Mouse (Mus musculus): ENCODE measurements around the gene Gm20696. TPM values are rescaled to one million over a fixed set of nuclear protein-coding genes. Genes with fewer than 3 reads are reported as not detected.
A peak's percentile ranks its signal among the peaks of the same experiment; 100 is the strongest.

Gene Gm20696
- polyA plus RNA-seq, 1 experiment = 1.7 TPM

- no peak for DNase-seq (ENCODE audit: low read depth in 1 of 2, low spot score in 2 of 2)
- H3K4me3 ChIP-seq (ENCODE audit: extremely low read depth, insufficient read depth, insufficient read length) = no peak overlapping the region
- H3K36me3 ChIP-seq (ENCODE audit: control insufficient read depth, insufficient read depth, low read length) = no peaks in the 10 kb centered on the region
- peaks cover 23% of the 10 kb centered on the region; the same call in 1 of the 2 replicates for H3K4me1 ChIP-seq (ENCODE audit: control insufficient read depth, insufficient read depth, insufficient read length)
- 88% methylated on average over 7 of the region's 7 CpGs for WGBS
- H3K27ac ChIP-seq (ENCODE audit: insufficient read depth, low read length) = no peak overlapping the region
- no peak for TF ChIP-seq POLR2A (IDR thresholded peaks at IDR 0.05; ENCODE audit: low read depth, low read length)
- TF ChIP-seq CTCF (IDR thresholded peaks at IDR 0.05; ENCODE audit: extremely low read depth, insufficient read depth, insufficient read length, insufficient replicate concordance) = no peak
- H3K27me3 ChIP-seq (ENCODE audit: control insufficient read depth, insufficient read depth, low read length) = no peaks in the 10 kb centered on the region
Measured at GRCm38 (mm10) chr6:99276297-99276653, 390.3 kb downstream of the Gm20696 start.

GRCm38 (mm10) chr6:99275381-99276296 is 391.0 kb downstream of the Gm20696 start:
- 30% methylated on average over 21 of the region's 21 CpGs for WGBS
- no peak overlapping the region; the same call in 1 of the 2 replicates for H3K4me3 ChIP-seq (ENCODE audit: extremely low read depth, insufficient read depth, insufficient read length)
- peak overlapping the region; percentile 18; the same call in 1 of the 2 replicates for H3K27ac ChIP-seq (ENCODE audit: insufficient read depth, low read length)
- DNase-seq (ENCODE audit: low read depth in 1 of 2, low spot score in 2 of 2) = no peak
- H3K36me3 ChIP-seq (ENCODE audit: control insufficient read depth, insufficient read depth, low read length) = no peaks in the 10 kb centered on the region
- TF ChIP-seq POLR2A (IDR thresholded peaks at IDR 0.05; ENCODE audit: low read depth, low read length) (no peak), CTCF (IDR thresholded peaks at IDR 0.05; ENCODE audit: extremely low read depth, insufficient read depth, insufficient read length, insufficient replicate concordance) (no peak)
- H3K27me3 ChIP-seq (ENCODE audit: control insufficient read depth, insufficient read depth, low read length) = no peaks in the 10 kb centered on the region
- H3K4me1 ChIP-seq (ENCODE audit: control insufficient read depth, insufficient read depth, insufficient read length) = peaks cover 23% of the 10 kb centered on the region; the same call in 1 of the 2 replicates

GRCm38 (mm10) chr6:99274667-99275066 is 391.9 kb downstream of the Gm20696 start:
- peaks cover 23% of the 10 kb centered on the region; the same call in 1 of the 2 replicates for H3K4me1 ChIP-seq (ENCODE audit: control insufficient read depth, insufficient read depth, insufficient read length)
- no peaks in the 10 kb centered on the region for H3K36me3 ChIP-seq (ENCODE audit: control insufficient read depth, insufficient read depth, low read length)
- H3K27me3 ChIP-seq (ENCODE audit: control insufficient read depth, insufficient read depth, low read length) = no peaks in the 10 kb centered on the region
- H3K4me3 ChIP-seq (ENCODE audit: extremely low read depth, insufficient read depth, insufficient read length) = no peak overlapping the region
- WGBS = 63% methylated on average over 5 of the region's 5 CpGs
- no peak for DNase-seq (ENCODE audit: low read depth in 1 of 2, low spot score in 2 of 2)
- TF ChIP-seq POLR2A (IDR thresholded peaks at IDR 0.05; ENCODE audit: low read depth, low read length) (no peak), CTCF (IDR thresholded peaks at IDR 0.05; ENCODE audit: extremely low read depth, insufficient read depth, insufficient read length, insufficient replicate concordance) (no peak)
- H3K27ac ChIP-seq (ENCODE audit: insufficient read depth, low read length) = no peak overlapping the region

GRCm38 (mm10) chr6:99274222-99274621 is 392.4 kb downstream of the Gm20696 start:
- Histone ChIP-seq H3K36me3 (ENCODE audit: control insufficient read depth, insufficient read depth, low read length) (no peaks in the 10 kb centered on the region), H3K27ac (ENCODE audit: insufficient read depth, low read length) (peak overlapping the region; percentile 7), H3K4me1 (ENCODE audit: control insufficient read depth, insufficient read depth, insufficient read length) (peaks cover 23% of the 10 kb centered on the region; the same call in 1 of the 2 replicates), H3K4me3 (ENCODE audit: extremely low read depth, insufficient read depth, insufficient read length) (no peak overlapping the region), H3K27me3 (ENCODE audit: control insufficient read depth, insufficient read depth, low read length) (no peaks in the 10 kb centered on the region)
- TF ChIP-seq CTCF (IDR thresholded peaks at IDR 0.05; ENCODE audit: extremely low read depth, insufficient read depth, insufficient read length, insufficient replicate concordance) = no peak
- TF ChIP-seq POLR2A (IDR thresholded peaks at IDR 0.05; ENCODE audit: low read depth, low read length) = no peak
- 52% methylated on average over 6 of the region's 6 CpGs for WGBS
- no peak for DNase-seq (ENCODE audit: low read depth in 1 of 2, low spot score in 2 of 2)

GRCm38 (mm10) chr6:99273177-99273576 is 393.4 kb downstream of the Gm20696 start:
- H3K27me3 ChIP-seq (ENCODE audit: control insufficient read depth, insufficient read depth, low read length) = no peaks in the 10 kb centered on the region
- WGBS = 92% methylated on average over 5 of the region's 5 CpGs
- no peak overlapping the region for H3K4me3 ChIP-seq (ENCODE audit: extremely low read depth, insufficient read depth, insufficient read length)
- H3K27ac ChIP-seq (ENCODE audit: insufficient read depth, low read length) = no peak overlapping the region
- no peak for DNase-seq (ENCODE audit: low read depth in 1 of 2, low spot score in 2 of 2)
- no peaks in the 10 kb centered on the region for H3K36me3 ChIP-seq (ENCODE audit: control insufficient read depth, insufficient read depth, low read length)
- TF ChIP-seq CTCF (IDR thresholded peaks at IDR 0.05; ENCODE audit: extremely low read depth, insufficient read depth, insufficient read length, insufficient replicate concordance) = no peak
- TF ChIP-seq POLR2A (IDR thresholded peaks at IDR 0.05; ENCODE audit: low read depth, low read length) = no peak
- peaks cover 23% of the 10 kb centered on the region; the same call in 1 of the 2 replicates for H3K4me1 ChIP-seq (ENCODE audit: control insufficient read depth, insufficient read depth, insufficient read length)

- no peaks in the 10 kb centered on the region for H3K27me3 ChIP-seq (ENCODE audit: control insufficient read depth, insufficient read depth, low read length)
- no peak for TF ChIP-seq POLR2A (IDR thresholded peaks at IDR 0.05; ENCODE audit: low read depth, low read length)
- no peak for TF ChIP-seq CTCF (IDR thresholded peaks at IDR 0.05; ENCODE audit: extremely low read depth, insufficient read depth, insufficient read length, insufficient replicate concordance)
- H3K4me1 ChIP-seq (ENCODE audit: control insufficient read depth, insufficient read depth, insufficient read length) = peaks cover 23% of the 10 kb centered on the region; the same call in 1 of the 2 replicates
- H3K4me3 ChIP-seq (ENCODE audit: extremely low read depth, insufficient read depth, insufficient read length) = no peak overlapping the region
- DNase-seq (ENCODE audit: low read depth in 1 of 2, low spot score in 2 of 2) = no peak
- H3K27ac ChIP-seq (ENCODE audit: insufficient read depth, low read length) = no peak overlapping the region
- H3K36me3 ChIP-seq (ENCODE audit: control insufficient read depth, insufficient read depth, low read length) = no peaks in the 10 kb centered on the region
- 66% methylated on average over 3 of the region's 3 CpGs for WGBS
Measured at GRCm38 (mm10) chr6:99272174-99272573, 394.4 kb downstream of the Gm20696 start.

GRCm38 (mm10) chr6:99271741-99272140 is 394.9 kb downstream of the Gm20696 start:
- TF ChIP-seq POLR2A (IDR thresholded peaks at IDR 0.05; ENCODE audit: low read depth, low read length) (no peak), CTCF (IDR thresholded peaks at IDR 0.05; ENCODE audit: extremely low read depth, insufficient read depth, insufficient read length, insufficient replicate concordance) (no peak)
- Histone ChIP-seq H3K4me1 (ENCODE audit: control insufficient read depth, insufficient read depth, insufficient read length) (peaks cover 23% of the 10 kb centered on the region; the same call in 1 of the 2 replicates), H3K27me3 (ENCODE audit: control insufficient read depth, insufficient read depth, low read length) (no peaks in the 10 kb centered on the region), H3K27ac (ENCODE audit: insufficient read depth, low read length) (no peak overlapping the region), H3K36me3 (ENCODE audit: control insufficient read depth, insufficient read depth, low read length) (no peaks in the 10 kb centered on the region), H3K4me3 (ENCODE audit: extremely low read depth, insufficient read depth, insufficient read length) (no peak overlapping the region)
- 87% methylated on average over 7 of the region's 7 CpGs for WGBS
- DNase-seq (ENCODE audit: low read depth in 1 of 2, low spot score in 2 of 2) = no peak
